Mouse (Mus musculus): ENCODE data around the gene Gm10799. TPM values are rescaled to one million over a fixed set of nuclear protein-coding genes. Genes with fewer than 3 reads are reported as not detected.

Gene Gm10799
- polyA plus RNA-seq (2015; fragmentation: Nextera tagmentation; extraction: Ambion mirVana), result not detected in 2 replicates

DNA sequence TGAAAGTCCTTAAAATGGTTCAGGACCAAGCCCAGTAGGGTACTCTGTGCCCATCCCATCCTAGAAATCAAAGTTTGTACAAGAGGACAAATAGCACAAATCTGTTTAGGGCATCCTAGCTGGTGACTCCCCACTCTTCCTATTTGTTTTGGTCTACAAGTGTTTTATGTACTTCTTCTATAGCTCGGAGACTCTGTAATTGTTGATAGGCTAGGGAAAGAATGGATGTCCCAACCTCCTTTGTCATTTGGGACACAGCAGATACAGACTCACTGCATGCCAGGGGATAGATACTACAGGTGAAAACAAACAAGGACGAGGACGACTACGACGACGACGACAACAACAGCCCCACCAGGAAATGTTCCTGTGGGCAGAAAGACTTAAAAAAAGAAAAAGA lies at the start of gene Gm10799:
Gene Gm10799 (minus strand): TSS at position 101 of the 400 bp plus-strand sequence.

DNA sequence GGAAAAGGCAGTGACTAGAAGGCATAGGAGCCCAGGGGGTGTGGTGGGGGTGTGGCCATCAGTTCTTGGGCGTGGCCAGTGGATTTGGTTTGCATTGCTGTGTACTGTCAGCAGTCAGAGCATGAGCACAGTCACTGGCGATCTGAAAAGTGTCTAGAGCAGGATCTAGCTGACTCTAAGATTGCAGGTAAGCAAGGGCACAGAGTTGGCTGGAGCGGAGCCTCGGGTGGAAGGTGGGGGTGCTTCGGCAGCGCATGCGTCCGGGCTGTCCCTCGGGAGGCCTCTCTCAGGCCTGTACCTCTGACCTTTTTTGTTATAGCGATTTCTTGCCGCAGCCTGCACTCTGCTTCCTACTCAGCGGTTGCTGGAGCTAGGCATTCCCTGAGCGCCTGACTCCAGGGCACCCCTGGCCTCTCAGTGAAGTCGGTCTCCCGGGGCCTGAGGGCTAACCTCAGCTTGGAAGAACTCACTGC lies 27.4 kb upstream of the Gm10799 start, which contains the start of gene Cd59a:
Gene Cd59a (plus strand): TSS at position 61 of the 473 bp plus-strand sequence.

DNA sequence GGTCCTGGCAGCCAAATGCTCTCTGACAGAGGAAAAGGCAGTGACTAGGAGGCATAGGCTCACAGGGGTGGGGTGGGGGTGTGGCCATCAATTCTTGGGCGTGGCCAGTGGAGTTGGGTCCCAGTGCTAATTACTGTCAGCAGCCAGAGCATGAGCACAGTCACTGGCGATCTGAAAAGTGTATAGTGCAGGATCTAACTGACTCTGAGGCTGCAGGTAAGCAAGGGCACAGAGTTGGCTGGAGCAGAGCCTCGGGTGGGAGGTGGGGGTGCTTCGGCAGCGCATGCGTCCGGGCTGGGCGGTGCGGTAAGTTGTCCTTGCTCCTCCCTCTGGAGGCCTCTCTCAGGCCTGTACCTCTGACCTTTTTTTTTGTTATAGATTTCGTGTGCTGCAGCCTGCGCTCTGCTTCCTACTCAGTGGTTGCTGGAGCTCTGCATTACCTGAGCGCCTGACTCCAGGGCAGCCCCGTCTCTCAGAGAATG lies 1.4 kb upstream of the Gm10799 start, which contains the start of gene Cd59b:
Gene Cd59b (plus strand): TSS at position 146 of the 482 bp plus-strand sequence.

DNA sequence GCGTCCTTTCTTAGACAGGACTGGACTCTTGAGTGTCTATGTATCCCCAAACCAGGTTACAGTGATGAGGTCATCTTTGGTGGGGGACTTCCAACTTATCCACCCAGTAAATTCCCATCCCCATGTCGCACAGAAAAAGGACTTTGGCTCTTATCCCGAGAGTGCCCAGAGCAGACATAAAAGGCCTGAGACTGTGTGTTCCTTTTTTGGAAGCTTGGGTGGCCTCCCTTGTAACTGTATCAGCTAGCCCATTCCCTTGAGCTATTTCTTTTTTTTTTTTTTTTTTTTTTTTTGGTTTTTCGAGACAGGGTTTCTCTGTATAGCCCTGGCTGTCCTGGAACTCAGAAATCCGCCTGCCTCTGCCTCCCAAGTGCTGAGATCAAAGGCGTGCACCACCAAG lies 2.8 kb downstream of the Gm10799 start, which contains the start of gene Gm10912:
Gene Gm10912 (plus strand): TSS at position 301 of the 400 bp plus-strand sequence.

DNA sequence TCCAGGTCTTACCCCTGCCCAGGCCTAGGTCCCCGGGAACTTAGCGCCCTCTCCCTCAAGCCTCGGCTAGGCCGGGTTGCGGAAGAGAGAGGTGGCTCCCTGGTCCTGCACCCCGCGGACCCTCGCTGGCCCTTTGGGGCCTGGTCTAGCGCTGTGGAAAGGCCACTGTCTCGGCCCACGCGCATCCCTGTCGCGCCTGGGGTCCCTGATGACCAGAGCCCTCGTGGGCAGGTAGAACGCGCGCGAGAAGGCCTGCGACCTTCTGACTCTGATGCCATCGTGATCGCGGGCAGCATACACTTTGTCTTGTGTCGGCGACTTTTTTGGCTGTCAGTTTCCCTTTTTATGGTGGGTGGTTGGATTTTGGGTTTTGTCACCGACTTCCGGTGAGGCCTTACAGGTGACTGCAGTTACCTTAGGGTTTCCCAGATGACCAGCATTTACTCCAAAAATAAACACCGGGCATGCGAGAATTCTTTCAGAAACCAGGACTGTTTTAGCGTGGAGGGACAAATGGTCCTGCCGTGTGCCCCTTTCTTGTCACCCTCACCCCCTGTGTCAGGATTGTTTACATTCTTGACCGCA lies 40.1 kb downstream of the Gm10799 start, which contains the start of gene 4931422A03Rik:
Gene 4931422A03Rik (minus strand): TSS at position 223 of the 585 bp plus-strand sequence.

GRCm38 (mm10) chr2:104027458-104028138 lies 40.8 kb downstream of the Gm10799 start, which contains the start of gene Fbxo3:
TSS of gene Fbxo3 (plus strand) at chr2:104027721.

Other genes starting within 250 kb of the Gm10799 start
- gene Lmo2, start 110.6 kb downstream of the Gm10799 start, polyA plus RNA-seq (2015; fragmentation: Nextera tagmentation; extraction: Ambion mirVana), result 33.2 and 37.4 TPM in 2 replicates
- gene Fbxo3, start 40.8 kb downstream of the Gm10799 start, polyA plus RNA-seq (2015; fragmentation: Nextera tagmentation; extraction: Ambion mirVana), result 49.6 and 64.2 TPM in 2 replicates
- gene 4931422A03Rik, start 40.2 kb downstream of the Gm10799 start, polyA plus RNA-seq (2015; fragmentation: Nextera tagmentation; extraction: Ambion mirVana), result 1.1 and 2.4 TPM in 2 replicates
- gene Gm10912, start 2.7 kb downstream of the Gm10799 start, polyA plus RNA-seq (2015; fragmentation: Nextera tagmentation; extraction: Ambion mirVana), result not detected in 2 replicates
- gene Cd59b, start 1.3 kb upstream of the Gm10799 start, polyA plus RNA-seq (2015; fragmentation: Nextera tagmentation; extraction: Ambion mirVana), result 14.3 and 18.3 TPM in 2 replicates
- gene Cd59a, start 27.3 kb upstream of the Gm10799 start, polyA plus RNA-seq (2015; fragmentation: Nextera tagmentation; extraction: Ambion mirVana), result 86.8 and 111 TPM in 2 replicates
- 1.1 and 1.3 TPM in 2 replicates for gene A930018P22Rik, start 54.2 kb upstream of the Gm10799 start, polyA plus RNA-seq (2015; fragmentation: Nextera tagmentation; extraction: Ambion mirVana)

All from adrenal gland, postnatal 0 days (tissue).